Mouse (Mus musculus) myocyte (in vitro differentiated cells): ENCODE data around the gene Syncrip. TPM values are rescaled to one million over a fixed set of nuclear protein-coding genes. Genes with fewer than 3 reads are reported as not detected.
A peak's percentile ranks its signal among the peaks of the same experiment; 100 is the strongest.
"Not testable (repeated sequence)": the region's sequence is repeated elsewhere in the genome, so short reads cannot be mapped to it uniquely, and the experiment has no call there.

ENCODE experiments used
- H3K27me3 ChIP-seq: one replicate; pipeline ENCODE4 v1.6.1; 2011; ENCODE audit not compliant: control insufficient read depth, insufficient read depth, insufficient read length
- H3K36me3 ChIP-seq: one replicate; pipeline ENCODE4 v1.6.1; 2011; ENCODE audit not compliant: control insufficient read depth, insufficient read depth
- H3K4me2 ChIP-seq: one replicate; pipeline ENCODE4 v1.6.1; 2011; ENCODE audit warnings: low read depth, control low read depth
- H3K4me3 ChIP-seq: one replicate; pipeline ENCODE4 v1.5.1; 2011; ENCODE audit warnings: mild to moderate bottlenecking, control low read depth, moderate library complexity
- H3K79me2 ChIP-seq: one replicate; pipeline ENCODE4 v1.6.1; 2011; ENCODE audit not compliant: control insufficient read depth, insufficient read depth
- H3ac ChIP-seq: one replicate; pipeline ENCODE4 v1.6.1; 2011; ENCODE audit not compliant: control insufficient read depth, insufficient read length
- CEBPB ChIP-seq: IDR thresholded peaks from 2 replicates; pipeline ENCODE4 v1.6.1; 2011; ENCODE audit warnings: mild to moderate bottlenecking, moderate library complexity; ENCODE audit not compliant: poor library complexity, insufficient read depth, severe bottlenecking
- E2F4 ChIP-seq: IDR thresholded peaks from one replicate; pipeline ENCODE4 v1.6.1; 2011; ENCODE audit warnings: mild to moderate bottlenecking, control low read depth, moderate library complexity; ENCODE audit not compliant: insufficient read depth
- MAX ChIP-seq: IDR thresholded peaks from one replicate; pipeline ENCODE4 v1.6.1; 2011; ENCODE audit warnings: low read depth, mild to moderate bottlenecking, control low read depth
- MYOD1 ChIP-seq, 3 experiments: IDR thresholded peaks; one replicate each; pipeline ENCODE4 v1.6.1; 2011; ENCODE audit warnings: control low read depth in 2 of 3, low read depth in 2 of 3, mild to moderate bottlenecking in 2 of 3, moderate library complexity in 1 of 3; ENCODE audit not compliant: insufficient read length in 2 of 3, control insufficient read depth in 1 of 3
- MYOG ChIP-seq, 3 experiments: IDR thresholded peaks; one replicate each; pipeline ENCODE4 v1.6.1; 2011; ENCODE audit warnings: control low read depth in 2 of 3, low read depth in 2 of 3, mild to moderate bottlenecking in 2 of 3; ENCODE audit not compliant: insufficient read length in 2 of 3, control insufficient read depth in 1 of 3, insufficient read depth in 1 of 3
- POLR2A ChIP-seq: IDR thresholded peaks from one replicate; pipeline ENCODE4 v1.6.1; 2011; ENCODE audit warnings: low read depth, mild to moderate bottlenecking, control low read depth, moderate library complexity; ENCODE audit not compliant: insufficient read length
- POLR2AphosphoS2 ChIP-seq: IDR thresholded peaks from one replicate; pipeline ENCODE4 v1.6.1; 2011; ENCODE audit warnings: low read depth, control low read depth; ENCODE audit not compliant: insufficient read length
- REST ChIP-seq: IDR thresholded peaks from one replicate; pipeline ENCODE4 v1.6.1; 2011; ENCODE audit warnings: mild to moderate bottlenecking, control low read depth, moderate library complexity; ENCODE audit not compliant: insufficient read depth, insufficient read length
- SRF ChIP-seq: IDR thresholded peaks from one replicate; pipeline ENCODE4 v1.6.1; 2011; ENCODE audit warnings: low read depth; ENCODE audit not compliant: control insufficient read depth, insufficient read length
- TCF12 ChIP-seq: IDR thresholded peaks from one replicate; pipeline ENCODE4 v1.6.1; 2011; ENCODE audit warnings: mild to moderate bottlenecking, control low read depth; ENCODE audit not compliant: poor library complexity, insufficient read depth, severe bottlenecking
- TCF3 ChIP-seq: IDR thresholded peaks from one replicate; pipeline ENCODE4 v1.6.1; 2011; ENCODE audit warnings: low read depth, control low read depth; ENCODE audit not compliant: insufficient read length
- USF1 ChIP-seq: IDR thresholded peaks from one replicate; pipeline ENCODE4 v1.6.1; 2011; ENCODE audit warnings: low read depth, mild to moderate bottlenecking, control low read depth, moderate library complexity
- polyA plus RNA-seq: library from polyadenylated mRNA; unstranded; fragments of >200 nt; fragmentation: generic; extraction: Trizol; gene quantifications from one replicate; pipeline ENCODE4 v1.2.1, GENCODE M21; 2012; ENCODE audit warnings: missing spikeins

Syncrip gene
- polyA plus RNA-seq, 1 experiment: 41.8 TPM

DNA sequence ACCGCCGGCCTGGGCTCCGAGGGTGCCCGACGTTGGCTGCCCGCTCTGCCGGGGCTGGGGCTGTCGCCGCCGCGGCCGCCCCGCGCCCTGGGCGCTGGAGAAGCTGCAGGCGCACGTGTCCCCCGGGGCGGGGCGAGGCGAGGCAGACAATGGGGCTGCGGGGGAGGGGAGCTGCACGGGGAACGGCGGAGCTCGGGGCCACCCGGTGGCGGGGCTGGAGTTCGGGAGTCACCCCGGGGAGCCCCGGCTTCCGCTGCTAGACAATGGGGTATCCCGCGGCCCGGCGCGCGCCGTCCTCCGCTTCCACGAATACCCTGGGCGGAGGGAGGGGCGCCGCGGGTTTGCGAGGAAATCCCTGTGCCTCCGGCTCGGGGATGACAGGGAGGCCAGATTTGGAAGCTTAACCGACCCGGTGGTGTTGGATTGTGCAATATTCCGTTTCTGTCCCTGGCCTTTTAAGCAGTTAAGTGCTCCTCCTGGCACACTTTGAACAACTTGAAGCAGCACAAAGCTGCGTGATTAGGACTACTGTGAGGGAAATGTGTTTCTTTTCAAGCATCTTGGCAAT lies 539 bp upstream of the Syncrip start:
- Histone ChIP-seq H3K27me3 (no peaks in the 10 kb centered on the region), H3K36me3 (peaks cover 16% of the 10 kb centered on the region), H3K4me3 (peak overlapping the region; percentile 80), H3ac (peak overlapping the region; percentile 97), H3K79me2 (peaks cover 35% of the 10 kb centered on the region), H3K4me2 (peak overlapping the region; percentile 81)
- TF ChIP-seq MAX: no peak
- TF ChIP-seq MYOD1 (IDR thresholded peaks at IDR 0.05; ENCODE audit: control insufficient read depth in 1 of 3, insufficient read length in 2 of 3, low read depth in 2 of 3): no peak
- peak; percentile 11 for TF ChIP-seq POLR2AphosphoS2
- peak; percentile 96 for TF ChIP-seq CEBPB
- no peak for TF ChIP-seq USF1
- no peak for TF ChIP-seq E2F4
- TF ChIP-seq SRF: no peak
- TF ChIP-seq REST: no peak
- no peak for TF ChIP-seq TCF12
- peak; percentile 58 for TF ChIP-seq POLR2A
- TF ChIP-seq MYOG (IDR thresholded peaks at IDR 0.05; ENCODE audit: control insufficient read depth in 1 of 3, insufficient read depth in 1 of 3, insufficient read length in 2 of 3, low read depth in 2 of 3): peak in 1 of 3 experiments; percentile 6
- TF ChIP-seq TCF3: no peak

DNA sequence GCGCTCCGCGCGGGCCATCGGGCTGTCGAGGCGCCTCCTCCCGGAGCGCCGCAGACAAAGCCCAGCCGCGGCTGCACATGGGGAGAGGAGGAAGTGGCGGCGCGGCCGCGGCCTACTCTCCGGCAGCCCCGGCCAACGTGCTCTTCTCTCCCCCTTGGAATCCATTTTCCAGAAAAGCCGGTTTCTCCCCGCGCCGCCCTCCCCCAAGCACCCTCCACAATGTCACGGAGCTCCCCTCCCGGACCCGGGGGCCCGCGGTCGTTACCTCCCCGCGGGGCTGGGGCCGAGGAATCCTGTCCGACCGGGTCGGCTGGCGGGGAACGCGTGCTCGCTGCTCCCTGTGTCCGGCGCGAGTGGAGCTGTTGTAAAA lies 598 bp downstream of the Syncrip start:
- peaks cover 27% of the 10 kb centered on the region for H3K36me3 ChIP-seq
- no peaks in the 10 kb centered on the region for H3K27me3 ChIP-seq
- TF ChIP-seq TCF12 (no peak), CEBPB (no peak), SRF (no peak), USF1 (no peak)
- H3K4me2 ChIP-seq: no peak overlapping the region
- H3K4me3 ChIP-seq: peak overlapping the region; percentile 80
- H3ac ChIP-seq: peak overlapping the region; percentile 97
- H3K79me2 ChIP-seq: peaks cover 46% of the 10 kb centered on the region

DNA sequence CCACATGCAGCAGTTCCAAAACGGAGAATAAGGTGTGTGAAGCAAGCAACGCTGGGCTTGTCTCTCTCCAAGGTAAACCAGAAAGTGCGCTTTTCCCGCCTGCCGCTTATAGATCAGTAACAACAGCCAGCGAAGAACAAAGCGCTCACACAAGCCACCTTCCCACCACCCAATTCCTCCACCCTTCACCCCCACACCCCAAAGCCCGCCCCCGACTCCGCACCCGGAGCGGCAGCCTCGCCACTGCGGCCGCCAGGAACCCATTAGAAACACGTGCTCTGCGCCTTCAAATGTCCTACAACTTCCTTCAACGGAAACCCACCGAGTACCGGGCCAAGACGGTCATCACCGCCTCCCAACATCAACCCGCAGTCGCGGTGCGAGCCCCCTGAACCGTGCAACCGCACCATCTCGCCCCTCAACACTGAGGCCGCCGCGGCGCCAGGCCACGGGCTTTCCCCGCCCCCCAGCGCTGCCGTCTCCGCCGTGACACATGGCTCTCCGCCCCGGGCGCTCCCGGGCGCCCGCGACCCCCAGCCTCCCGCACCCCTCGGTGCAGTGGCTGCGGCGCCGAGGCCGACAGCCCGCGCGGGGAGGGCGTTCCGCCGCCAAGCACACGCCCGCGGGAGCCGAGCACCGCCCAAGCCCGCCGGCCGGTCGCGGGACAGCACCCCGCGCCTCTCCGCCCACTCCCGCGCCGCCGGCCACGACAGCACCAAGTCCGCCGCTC lies 1.1 kb downstream of the Syncrip start:
- Histone ChIP-seq H3K79me2 (peaks cover 48% of the 10 kb centered on the region), H3K36me3 (peaks cover 32% of the 10 kb centered on the region), H3K4me3 (peak overlapping the region; percentile 80), H3K4me2 (peak overlapping the region; percentile 76), H3K27me3 (no peaks in the 10 kb centered on the region), H3ac (peak overlapping the region; percentile 97)
- TF ChIP-seq MYOG (IDR thresholded peaks at IDR 0.05; ENCODE audit: control insufficient read depth in 1 of 3, insufficient read depth in 1 of 3, insufficient read length in 2 of 3, low read depth in 2 of 3) (no peak), MAX (no peak), E2F4 (no peak), TCF3 (no peak), POLR2A (peak; percentile 20), MYOD1 (IDR thresholded peaks at IDR 0.05; ENCODE audit: control insufficient read depth in 1 of 3, insufficient read length in 2 of 3, low read depth in 2 of 3) (no peak), TCF12 (no peak), USF1 (no peak), POLR2AphosphoS2 (peak; percentile 48), CEBPB (no peak)

DNA sequence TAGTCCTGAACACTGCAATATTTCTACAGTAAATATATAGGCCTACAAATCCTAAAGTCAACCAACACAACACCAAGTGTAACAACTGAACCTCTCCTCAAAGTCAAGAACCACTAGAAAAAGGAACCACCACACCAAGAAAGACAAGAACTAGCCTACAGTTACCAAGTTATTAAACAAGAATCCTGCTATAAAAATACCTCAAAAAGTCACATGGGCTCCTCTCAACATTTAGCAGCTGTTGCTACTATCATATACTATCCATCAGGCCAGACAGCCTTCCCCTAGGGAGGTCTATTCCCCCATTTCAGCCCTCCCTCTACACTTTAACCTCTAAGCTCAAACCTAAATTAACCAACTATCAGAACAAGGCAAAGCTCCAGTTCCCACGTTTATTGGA lies 2.3 kb downstream of the Syncrip start:
- peak overlapping the region; percentile 76 for H3K4me2 ChIP-seq
- peaks cover 60% of the 10 kb centered on the region for H3K79me2 ChIP-seq
- no peaks in the 10 kb centered on the region for H3K27me3 ChIP-seq
- TF ChIP-seq USF1 (peak; percentile 82), MAX (no peak)
- H3K36me3 ChIP-seq: peaks cover 43% of the 10 kb centered on the region
- peak overlapping the region; percentile 80 for H3K4me3 ChIP-seq
- no peak overlapping the region for H3ac ChIP-seq

DNA sequence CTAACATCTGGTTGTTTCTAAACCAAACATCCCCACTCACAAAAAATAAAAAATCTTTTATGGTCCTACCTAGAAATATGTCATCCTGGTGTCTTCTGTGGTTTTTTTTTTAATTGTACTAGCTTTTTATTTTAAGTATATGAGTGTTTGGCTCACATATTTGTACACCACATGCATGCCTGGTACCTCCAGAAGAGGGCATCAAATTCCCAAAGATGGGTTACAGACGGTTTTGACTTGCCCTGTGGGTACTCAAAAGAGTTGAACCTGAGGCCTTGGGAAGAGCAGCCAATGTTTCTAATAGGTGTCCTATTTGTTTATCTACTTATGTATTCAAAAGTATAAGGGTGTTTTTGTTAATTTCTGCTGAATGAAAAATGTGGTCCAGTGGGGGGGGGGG lies 6.2 kb downstream of the Syncrip start:
- Histone ChIP-seq H3K79me2 (peaks cover 97% of the 10 kb centered on the region), H3ac (no peak overlapping the region), H3K4me3 (no peak overlapping the region), H3K27me3 (no peaks in the 10 kb centered on the region), H3K4me2 (no peak overlapping the region), H3K36me3 (peaks cover 77% of the 10 kb centered on the region)
- TF ChIP-seq SRF (no peak), MYOD1 (IDR thresholded peaks at IDR 0.05; ENCODE audit: control insufficient read depth in 1 of 3, insufficient read length in 2 of 3, low read depth in 2 of 3) (no peak), E2F4 (no peak), REST (no peak), CEBPB (no peak), POLR2A (no peak), TCF3 (no peak), POLR2AphosphoS2 (no peak), USF1 (no peak), TCF12 (no peak), MYOG (IDR thresholded peaks at IDR 0.05; ENCODE audit: control insufficient read depth in 1 of 3, insufficient read depth in 1 of 3, insufficient read length in 2 of 3, low read depth in 2 of 3) (no peak), MAX (no peak)

DNA sequence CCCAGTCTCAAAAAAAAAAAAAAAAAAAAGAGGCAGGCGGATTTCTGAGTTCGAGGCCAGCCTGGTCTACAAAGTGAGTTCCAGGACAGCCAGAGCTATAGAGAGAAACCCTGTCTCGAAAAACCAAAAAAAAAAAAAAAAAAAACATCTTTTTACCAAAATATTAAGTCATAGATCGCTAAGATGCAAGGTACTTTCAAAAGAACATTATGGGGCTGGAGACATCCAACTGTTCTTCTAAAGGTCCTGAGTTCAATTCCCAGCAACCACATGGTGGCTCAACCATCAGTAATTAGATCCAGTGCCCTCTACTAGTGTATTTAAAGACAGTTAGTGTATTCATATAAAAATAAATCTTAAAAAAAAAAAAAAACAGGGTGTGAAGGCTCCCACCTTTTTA lies 21.4 kb downstream of the Syncrip start:
- H3ac ChIP-seq, H3K4me3 ChIP-seq, H3K27me3 ChIP-seq, H3K4me2 ChIP-seq: not testable (repeated sequence)
- Histone ChIP-seq H3K79me2 (peaks cover 64% of the 10 kb centered on the region), H3K36me3 (peaks cover 81% of the 10 kb centered on the region)
